In the genomic region with DNA sequence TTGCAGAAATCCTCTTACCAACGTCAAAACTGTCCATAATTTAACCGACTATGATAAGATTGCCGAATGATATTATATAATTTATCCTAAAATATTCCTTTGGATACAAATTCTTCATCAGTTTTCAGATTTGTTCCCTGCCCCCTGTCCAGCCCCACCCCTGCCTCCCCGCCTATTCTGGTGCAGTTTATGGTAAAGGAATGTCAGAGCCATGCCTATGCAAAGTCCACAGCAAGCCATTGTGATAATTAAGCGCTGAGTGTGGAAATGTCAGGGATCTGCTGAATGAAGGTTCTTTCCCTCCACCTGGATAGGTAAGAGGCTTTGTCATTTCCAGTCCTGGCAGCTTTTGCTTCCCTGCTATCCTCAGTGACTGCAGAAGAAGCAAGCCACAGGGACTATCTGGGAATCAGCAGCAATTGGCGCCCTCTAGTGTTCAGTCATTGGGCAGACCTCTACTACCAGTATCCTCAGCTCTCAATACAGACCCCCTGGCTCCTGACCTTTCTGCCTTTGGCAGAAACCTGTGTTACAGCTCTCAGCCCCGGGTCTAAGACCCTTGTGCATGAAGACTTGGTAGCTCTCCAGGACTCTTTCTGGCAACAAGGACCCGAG, we compare ENCODE assay signal across 8 mouse cellular contexts. TPM values are rescaled to one million over a fixed set of nuclear protein-coding genes. Genes with fewer than 3 reads are reported as not detected.
A peak's percentile ranks its signal among the peaks of the same experiment; 100 is the strongest.
DNase-seq lines count a peak whose midpoint lies in the region; ATAC-seq lines count a peak whose summit lies in the region.

No protein-coding gene starts in this region.

- ATAC-seq in inflammation-experienced regulatory T-cells, adult 6 months = peak; percentile 77
- peak; percentile 93 for ATAC-seq in megakaryocyte, adult 5-6 weeks (ENCODE audit: poor library complexity, severe bottlenecking)

- peak; percentile 62 for DNase-seq in adrenal gland, adult 8-10 months
- DNase-seq in embryo, embryonic 11.5 days (ENCODE audit: low read depth, low spot score) = peak; percentile 46
- peak; percentile 52 for DNase-seq in gastrocnemius, postnatal 25 days
- DNase-seq in left cerebral cortex, adult 8-10 months (ENCODE audit: low spot score in 2 of 2) = peak; percentile 49 to 83
- peak; percentile 91 to 92 for DNase-seq in right cerebral cortex, adult 2 months (ENCODE audit: low spot score in 2 of 2)
- DNase-seq in urinary bladder, postnatal 25 days (ENCODE audit: low spot score) = peak; percentile 69

RNA-seq across cellular contexts. Expression of gene Klrb1, which starts 30.9 kb away (rescaled TPM):
- total RNA-seq in adrenal gland, adult 8-10 months (2022) = not detected
- total RNA-seq in gastrocnemius, postnatal 25 days (2021) = not detected
- polyA plus RNA-seq in inflammation-experienced regulatory T-cells, adult 6 months (2017; shearing (Covaris generic)) = not detected
- not detected for total RNA-seq in left cerebral cortex, adult 8-10 months (2022)
- total RNA-seq in megakaryocyte, adult 5-6 weeks (2015) = 0.62 TPM in 1 of 2 replicates, not detected in the other
- 0.26 and 0.73 TPM in 2 replicates for total RNA-seq in megakaryocyte, adult 5-6 weeks (2017)

RNA-seq across cellular contexts. Expression of gene Klrb1c, which starts 35.3 kb away (rescaled TPM):
- total RNA-seq in adrenal gland, adult 8-10 months (2022) = 1 to 10 TPM in 1 of 4 experiments, under 1 TPM in 3; 0.22 to 1.0 (median 0.56) TPM
- total RNA-seq in gastrocnemius, postnatal 25 days (2021) = not detected
- under 1 TPM; 0.33 to 0.67 (median 0.34) TPM for polyA plus RNA-seq in inflammation-experienced regulatory T-cells, adult 6 months (2017; shearing (Covaris generic))
- under 1 TPM in 1 of 4 experiments, not detected in 3; 0.25 TPM for total RNA-seq in left cerebral cortex, adult 8-10 months (2022)
- 4.7 and 10.0 TPM in 2 replicates for total RNA-seq in megakaryocyte, adult 5-6 weeks (2015)
- total RNA-seq in megakaryocyte, adult 5-6 weeks (2017) = 6.8 and 8.4 TPM in 2 replicates

Comparison
In these comparisons a context has a peak if more than half of its experiments do, and no peak if none do; other contexts are left out.
1. Peak in every context shown above with its lines: DNase-seq and ATAC-seq.